Mouse (Mus musculus) heart, embryonic 16.5 days (tissue): ENCODE measurements at regions not wholly inside any gene's neighbourhood (a gene's known extent, or its start where the extent isn't known, plus 50 kb on each side); places are given as distances from the start of the nearest gene placed in this dataset.
A peak's percentile ranks its signal among the peaks of the same experiment; 100 is the strongest.

Experiments used
- ATAC-seq: fragments of 200-750 bp; cut with Nextera tagmentation; replicated peaks from 2 replicates; pipeline ENCODE4 v1.8.0; 2017; ENCODE audit warnings: moderate number of reproducible peaks; ENCODE audit not compliant: insufficient read depth, low FRiP score; ENCODE audit errors: extremely low read depth
- H3K27ac ChIP-seq: fragments of 300-500 bp; sonication (generic); 2 replicates; pipeline ENCODE4 v1.5.1; 2014; ENCODE audit warnings: mild to moderate bottlenecking, low read length, control low read depth, moderate library complexity
- H3K27me3 ChIP-seq: fragments of 300-500 bp; sonication (generic); 2 replicates; pipeline ENCODE4 v1.6.1; 2014; ENCODE audit warnings: low read length, mixed read lengths; ENCODE audit not compliant: control insufficient read depth, insufficient read depth
- H3K36me3 ChIP-seq: fragments of 300-500 bp; sonication (generic); 2 replicates; pipeline ENCODE4 v1.6.1; 2014; ENCODE audit not compliant: control insufficient read depth, insufficient read depth
- H3K4me1 ChIP-seq: fragments of 300-500 bp; sonication (generic); 2 replicates; pipeline ENCODE4 v1.6.1; 2014; ENCODE audit warnings: low read length, mixed read lengths; ENCODE audit not compliant: control insufficient read depth, insufficient read depth
- H3K4me2 ChIP-seq: fragments of 300-500 bp; sonication (generic); 2 replicates; pipeline ENCODE4 v1.6.1; 2014; ENCODE audit warnings: low read depth, mild to moderate bottlenecking, control low read depth, low read length
- H3K4me3 ChIP-seq: fragments of 300-500 bp; sonication (generic); 2 replicates; pipeline ENCODE4 v1.5.1; 2014; ENCODE audit warnings: mild to moderate bottlenecking, control low read depth, low read length
- H3K9ac ChIP-seq: fragments of 300-500 bp; sonication (generic); 2 replicates; pipeline ENCODE4 v1.6.1; 2014; ENCODE audit warnings: low read length, control low read depth
- H3K9me3 ChIP-seq: fragments of 300-500 bp; sonication (generic); replicated peaks from 2 replicates; pipeline ENCODE4 v1.6.1; 2016; ENCODE audit warnings: low read length; ENCODE audit not compliant: control insufficient read depth
- WGBS: fragments of 180-500 bp; shearing (Covaris S2); extraction: QIAGEN DNeasy Blood & Tissue Kit; methylation state at CpG from one replicate; pipeline ENCODE4 v1.1.7; 2014; 5-methylcytosine and 5-hydroxymethylcytosine counted together

DNA sequence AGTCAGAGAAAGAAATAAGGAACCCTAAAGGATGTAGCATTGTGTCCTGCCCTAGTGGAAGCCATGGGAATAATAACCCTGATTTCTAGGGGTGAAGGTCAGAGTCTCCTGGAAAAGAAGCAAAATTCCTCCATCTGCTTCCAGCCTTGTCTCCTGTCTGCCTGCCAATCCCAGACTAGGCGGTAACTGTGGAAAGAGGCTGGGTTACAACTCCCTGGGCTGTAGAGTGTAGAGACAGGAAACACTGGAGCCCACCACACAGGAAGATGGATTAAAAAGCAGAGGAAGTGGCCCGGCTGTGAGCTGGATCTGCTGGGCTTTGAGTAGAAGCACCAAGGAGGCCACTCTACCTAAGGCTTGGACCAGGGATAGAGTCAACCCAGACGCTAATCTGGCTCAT lies 200.7 kb upstream of the Pabpc6 start:
- 64% methylated on average over 3 of the region's 3 CpGs for WGBS
- H3K9ac ChIP-seq: no peak overlapping the region
- H3K4me1 ChIP-seq: peaks cover 9% of the 10 kb centered on the region
- H3K4me3 ChIP-seq: no peak overlapping the region
- H3K4me2 ChIP-seq: no peak overlapping the region
- H3K27me3 ChIP-seq: no peaks in the 10 kb centered on the region
- no peaks in the 10 kb centered on the region for H3K36me3 ChIP-seq
- no peak for ATAC-seq
- no peak overlapping the region for H3K27ac ChIP-seq
- H3K9me3 ChIP-seq: no peaks in the 10 kb centered on the region

DNA sequence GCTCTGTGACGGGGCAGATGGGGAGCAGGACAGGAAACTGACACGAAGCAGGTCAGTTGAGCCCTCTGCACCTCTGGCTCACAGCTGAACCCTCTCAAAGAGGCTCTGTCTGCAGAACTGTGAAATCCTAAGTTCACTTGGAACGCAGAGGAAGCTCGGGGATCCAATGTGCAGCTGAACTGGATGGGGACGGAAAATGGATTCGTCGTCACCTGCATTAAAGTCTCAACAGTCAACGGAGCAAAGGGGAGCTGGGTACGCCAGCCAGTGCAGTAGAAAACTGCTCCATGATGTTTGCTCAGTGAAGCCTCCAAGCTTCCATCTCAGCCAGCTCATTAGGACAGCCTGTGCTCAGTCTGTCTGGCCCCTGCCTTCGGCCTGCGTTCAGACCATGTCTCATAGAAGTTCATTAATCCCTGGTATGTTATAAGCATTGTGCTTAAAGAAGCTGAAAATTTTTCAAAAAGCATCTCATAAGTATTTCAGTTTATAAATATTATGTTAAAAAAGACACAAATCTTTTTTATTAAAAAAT lies 199.3 kb upstream of the Pabpc6 start:
- Histone ChIP-seq H3K4me1 (peaks cover 17% of the 10 kb centered on the region), H3K4me2 (no peak overlapping the region), H3K27me3 (no peaks in the 10 kb centered on the region), H3K27ac (no peak overlapping the region), H3K36me3 (no peaks in the 10 kb centered on the region), H3K9me3 (no peaks in the 10 kb centered on the region), H3K9ac (no peak overlapping the region), H3K4me3 (no peak overlapping the region)
- ATAC-seq: no peak
- WGBS: 71% methylated on average over 11 of the region's 11 CpGs

DNA sequence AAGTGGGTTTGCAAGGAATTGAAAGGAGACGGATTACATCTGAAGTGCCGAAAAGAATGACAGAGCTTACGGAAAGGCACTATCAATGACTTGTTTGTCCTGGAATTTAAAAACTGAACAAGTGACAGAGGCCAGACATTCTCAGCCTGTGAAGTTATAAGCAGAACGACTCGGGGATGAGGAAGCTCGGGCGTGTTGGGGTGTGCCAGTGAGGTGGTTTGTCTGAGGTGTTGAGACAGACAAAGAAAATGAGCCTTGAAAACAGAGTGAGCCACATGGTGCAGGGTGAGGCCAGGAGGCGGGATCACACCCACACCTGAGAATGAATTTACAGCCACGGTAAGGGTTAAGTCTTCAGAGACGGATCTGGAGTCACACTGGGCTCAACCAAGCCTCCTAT lies 194.7 kb upstream of the Pabpc6 start:
- Histone ChIP-seq H3K4me3 (no peak overlapping the region), H3K27me3 (no peaks in the 10 kb centered on the region), H3K9ac (no peak overlapping the region), H3K4me2 (peak overlapping the region; percentile 36; the same call in 1 of the 2 replicates), H3K36me3 (no peaks in the 10 kb centered on the region), H3K4me1 (peaks cover 10% of the 10 kb centered on the region), H3K9me3 (no peaks in the 10 kb centered on the region), H3K27ac (no peak overlapping the region)
- WGBS: 33% methylated on average over 10 of the region's 10 CpGs
- no peak for ATAC-seq

DNA sequence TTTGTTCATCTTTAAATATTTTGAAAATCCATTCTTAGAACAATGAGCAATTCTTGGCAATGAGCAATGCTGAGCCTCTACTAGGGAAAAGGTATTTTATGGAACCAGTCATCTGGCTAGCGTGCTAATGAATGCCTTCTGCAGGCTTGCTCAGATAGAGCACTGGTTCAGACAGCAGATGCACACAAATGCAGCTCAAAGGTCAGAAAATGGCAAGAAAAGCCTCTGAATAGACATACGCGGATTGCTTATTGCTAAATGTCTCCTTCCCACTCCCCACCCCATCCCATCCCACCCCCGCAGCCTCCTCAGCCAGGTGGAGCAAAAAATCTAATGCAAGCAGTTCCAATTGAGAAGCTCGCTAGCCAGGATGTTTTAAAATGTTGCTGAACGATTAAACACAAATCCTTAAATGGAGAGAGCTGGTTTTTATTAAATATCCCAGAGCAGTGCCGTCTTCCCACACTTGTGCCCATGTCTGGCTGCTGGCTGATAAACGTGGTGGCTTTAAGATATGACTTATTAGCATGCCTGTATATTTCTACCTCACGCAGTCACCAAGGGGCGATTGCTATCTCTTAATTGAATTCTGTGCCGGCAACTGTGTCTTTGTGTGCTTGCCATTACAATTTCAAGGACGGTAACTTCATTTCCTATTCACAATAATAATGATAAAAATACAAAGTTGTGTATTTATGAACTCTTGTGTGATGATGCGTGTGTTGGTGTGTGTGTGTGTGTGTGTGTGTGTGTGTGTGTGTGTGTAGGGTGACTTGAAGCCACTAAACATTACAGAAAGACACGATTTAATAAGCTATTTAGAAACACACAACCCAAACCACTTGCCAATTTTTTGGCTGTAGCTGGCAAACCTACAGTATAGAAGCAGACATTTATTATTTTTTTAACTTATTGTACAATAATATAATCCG lies 192.7 kb upstream of the Pabpc6 start:
- no peaks in the 10 kb centered on the region for H3K9me3 ChIP-seq
- no peak for ATAC-seq
- H3K4me1 ChIP-seq: peaks cover 10% of the 10 kb centered on the region
- H3K4me2 ChIP-seq: no peak overlapping the region
- H3K9ac ChIP-seq: no peak overlapping the region
- H3K36me3 ChIP-seq: no peaks in the 10 kb centered on the region
- no peaks in the 10 kb centered on the region for H3K27me3 ChIP-seq
- no peak overlapping the region for H3K4me3 ChIP-seq
- WGBS: 72% methylated on average over 15 of the region's 15 CpGs
- H3K27ac ChIP-seq: no peak overlapping the region

DNA sequence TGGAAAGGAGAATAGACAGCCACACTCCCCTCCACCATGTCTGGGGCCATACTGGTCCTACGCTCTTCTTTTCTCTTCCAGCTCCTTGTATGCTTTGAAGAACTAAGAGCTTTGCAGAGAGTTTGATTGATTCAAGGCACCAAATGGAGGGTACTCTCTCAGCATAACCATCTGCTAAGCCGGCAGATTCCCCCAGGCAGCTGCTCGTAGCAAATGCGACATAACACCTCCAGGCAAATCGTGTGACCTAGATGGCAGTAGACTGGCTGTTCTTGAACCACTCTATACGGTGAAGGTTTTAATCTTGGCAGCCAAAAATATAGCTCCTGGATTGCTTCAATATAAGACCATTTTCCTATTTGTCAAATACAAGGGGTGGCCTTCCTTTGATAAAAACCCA lies 191.8 kb upstream of the Pabpc6 start:
- ATAC-seq: no peak
- 77% methylated on average over 6 of the region's 6 CpGs for WGBS

DNA sequence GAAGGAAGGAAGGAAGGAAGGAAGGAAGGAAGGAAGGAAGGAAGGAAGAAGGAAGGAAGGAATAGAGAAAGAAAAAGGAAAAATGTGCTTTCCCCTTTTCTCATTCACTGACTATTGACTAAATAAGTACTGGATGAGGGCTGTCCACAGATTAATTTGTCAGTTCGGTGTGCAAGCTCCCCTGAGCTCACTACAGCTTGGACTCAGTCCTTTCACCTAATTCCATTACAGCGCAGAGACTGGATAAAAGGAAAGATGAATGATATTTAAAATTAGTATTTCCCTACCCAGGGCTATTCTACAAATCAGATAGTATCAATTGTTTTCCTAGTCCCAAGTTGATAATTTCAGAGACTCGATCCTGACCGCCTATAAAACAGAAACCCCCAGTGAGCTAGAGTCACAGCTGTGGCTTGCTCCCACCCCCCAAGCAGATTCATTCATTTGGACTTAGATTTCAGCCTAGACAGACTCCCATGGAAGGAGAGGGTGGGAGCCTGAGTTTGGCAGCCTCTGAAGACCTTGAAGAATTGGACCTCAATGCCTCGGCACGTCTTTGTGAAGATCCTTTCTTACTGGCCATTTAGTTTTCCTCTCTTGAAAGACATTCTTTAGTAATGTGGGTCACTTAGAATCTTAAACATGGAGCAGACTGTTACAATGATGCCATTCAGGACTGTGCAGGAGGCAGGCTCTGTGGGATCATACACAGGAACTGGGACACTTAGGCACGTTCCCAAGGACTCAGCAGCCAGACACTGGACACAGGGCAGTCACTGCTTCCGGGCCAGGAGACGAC lies 179.2 kb upstream of the Pabpc6 start:
- H3K36me3 ChIP-seq: no peaks in the 10 kb centered on the region
- no peak overlapping the region for H3K4me2 ChIP-seq
- 75% methylated on average over 9 of the region's 9 CpGs for WGBS
- H3K4me1 ChIP-seq: peaks cover 10% of the 10 kb centered on the region
- no peak overlapping the region for H3K27ac ChIP-seq
- no peak for ATAC-seq
- H3K9me3 ChIP-seq: no peaks in the 10 kb centered on the region
- no peaks in the 10 kb centered on the region for H3K27me3 ChIP-seq
- no peak overlapping the region for H3K4me3 ChIP-seq
- H3K9ac ChIP-seq: no peak overlapping the region

More for the DNA sequence above, 191.8 kb upstream of the Pabpc6 start:
- Histone ChIP-seq H3K4me3 (no peak overlapping the region), H3K9ac (no peak overlapping the region), H3K4me1 (peaks cover 10% of the 10 kb centered on the region), H3K27me3 (no peaks in the 10 kb centered on the region), H3K4me2 (no peak overlapping the region), H3K27ac (no peak overlapping the region), H3K36me3 (no peaks in the 10 kb centered on the region), H3K9me3 (peaks cover 4% of the 10 kb centered on the region)

DNA sequence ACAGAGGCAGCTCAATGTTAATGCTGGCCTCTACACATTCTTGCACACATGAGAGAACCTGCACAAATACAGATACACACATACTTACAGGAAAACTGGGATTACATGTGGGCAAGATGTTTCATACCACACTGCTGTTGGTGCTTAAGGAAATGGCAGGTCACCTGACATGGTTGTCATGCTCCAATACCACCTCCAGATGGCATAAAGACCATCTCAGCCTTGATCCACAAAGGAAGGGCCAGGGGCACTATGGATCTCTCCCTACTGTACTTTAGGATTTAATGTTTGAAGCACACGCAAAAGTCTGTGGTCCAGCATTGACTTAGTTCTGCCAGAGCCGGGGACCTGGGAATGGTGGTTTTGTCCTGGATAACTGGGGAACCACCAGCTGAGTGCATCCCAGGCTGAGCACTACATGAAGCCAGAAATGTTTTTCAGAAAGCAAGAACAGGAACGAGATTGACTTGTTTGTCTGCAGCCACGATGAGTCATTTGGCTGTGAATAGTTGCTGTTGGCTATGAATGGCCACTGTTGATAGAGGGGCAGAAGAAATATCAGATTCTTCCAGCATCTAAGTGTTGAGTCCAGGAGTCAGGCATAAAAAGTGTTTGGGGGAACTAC lies 176.0 kb upstream of the Pabpc6 start:
- no peak overlapping the region for H3K9ac ChIP-seq
- no peak overlapping the region for H3K4me3 ChIP-seq
- H3K27ac ChIP-seq: no peak overlapping the region
- H3K9me3 ChIP-seq: peaks cover 7% of the 10 kb centered on the region
- no peak for ATAC-seq
- no peaks in the 10 kb centered on the region for H3K36me3 ChIP-seq
- no peaks in the 10 kb centered on the region for H3K27me3 ChIP-seq
- WGBS: 44% methylated on average over 4 of the region's 4 CpGs
- H3K4me2 ChIP-seq: no peak overlapping the region
- H3K4me1 ChIP-seq: peaks cover 10% of the 10 kb centered on the region

DNA sequence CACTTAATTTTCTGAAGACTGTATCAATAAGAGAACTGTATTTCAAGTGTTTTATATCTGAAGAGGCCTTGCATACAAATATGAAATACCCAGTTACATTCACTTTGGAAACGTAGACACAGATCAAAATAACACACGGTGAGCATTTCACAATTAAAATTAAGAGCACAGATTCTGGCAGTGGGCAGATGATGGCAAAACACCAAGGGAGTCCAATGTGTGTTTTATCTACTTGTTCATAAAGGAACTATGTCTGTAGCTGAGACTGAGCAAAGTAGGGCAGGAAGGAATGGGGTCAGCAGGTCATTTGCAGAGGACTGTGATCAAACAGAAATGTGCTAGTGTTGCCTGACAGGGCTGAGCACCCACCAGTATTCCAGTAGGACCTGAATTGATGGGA lies 171.6 kb upstream of the Pabpc6 start:
- Histone ChIP-seq H3K4me2 (no peak overlapping the region), H3K9ac (no peak overlapping the region), H3K4me1 (peaks cover 19% of the 10 kb centered on the region), H3K27me3 (no peaks in the 10 kb centered on the region), H3K27ac (no peak overlapping the region), H3K9me3 (peaks cover 7% of the 10 kb centered on the region), H3K36me3 (no peaks in the 10 kb centered on the region), H3K4me3 (no peak overlapping the region)
- WGBS: 75% methylated on average over 2 of the region's 2 CpGs
- no peak for ATAC-seq
